Mouse (Mus musculus) retina, embryonic 14.5 days (tissue): Measurements from ENCODE around the gene Sp1.

Experiments
- DNase-seq: peaks from one replicate; pipeline ENCODE4 v3.0.0-alpha.2; 2015; ENCODE audit warnings: low spot score

Sp1 gene

DNA sequence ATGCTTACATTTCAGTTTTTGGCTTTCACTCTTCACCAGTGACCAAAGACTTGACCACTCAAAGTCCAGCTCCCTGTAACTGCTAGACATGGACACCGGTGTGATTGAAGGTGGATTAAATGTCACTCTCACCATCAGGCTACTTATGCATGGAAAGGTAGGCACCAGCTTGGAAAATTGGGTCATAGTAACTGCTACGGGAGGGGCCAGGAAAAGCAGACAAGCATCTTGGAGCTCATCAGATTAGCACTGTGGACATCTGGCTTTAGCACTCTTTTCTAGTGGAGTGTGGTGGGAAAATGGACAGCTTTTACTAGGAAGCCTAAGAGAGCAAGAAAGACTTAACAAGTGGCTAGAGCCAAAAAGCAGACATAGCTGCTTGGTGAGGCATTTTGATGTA, 67.3 kb downstream of the Sp1 start:
- DNase-seq = peak; percentile 47

DNA sequence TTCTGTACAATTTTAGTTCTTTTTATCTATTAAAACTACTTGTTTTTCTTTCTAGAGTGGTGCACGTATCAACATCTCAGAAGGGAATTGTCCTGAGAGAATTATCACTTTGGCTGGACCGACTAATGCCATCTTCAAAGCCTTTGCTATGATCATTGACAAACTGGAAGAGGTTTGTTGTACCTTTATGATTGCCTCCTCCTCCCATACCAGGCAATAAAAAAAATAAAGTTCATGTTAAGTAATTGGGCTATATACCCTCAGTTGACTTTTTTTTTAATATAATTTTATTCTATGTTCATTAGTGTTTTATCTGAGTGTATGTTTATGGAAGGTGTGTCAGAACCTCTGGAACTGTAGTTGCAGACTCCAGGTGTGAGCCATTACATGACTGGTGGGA, 68.6 kb downstream of the Sp1 start:
- no peak for DNase-seq

DNA sequence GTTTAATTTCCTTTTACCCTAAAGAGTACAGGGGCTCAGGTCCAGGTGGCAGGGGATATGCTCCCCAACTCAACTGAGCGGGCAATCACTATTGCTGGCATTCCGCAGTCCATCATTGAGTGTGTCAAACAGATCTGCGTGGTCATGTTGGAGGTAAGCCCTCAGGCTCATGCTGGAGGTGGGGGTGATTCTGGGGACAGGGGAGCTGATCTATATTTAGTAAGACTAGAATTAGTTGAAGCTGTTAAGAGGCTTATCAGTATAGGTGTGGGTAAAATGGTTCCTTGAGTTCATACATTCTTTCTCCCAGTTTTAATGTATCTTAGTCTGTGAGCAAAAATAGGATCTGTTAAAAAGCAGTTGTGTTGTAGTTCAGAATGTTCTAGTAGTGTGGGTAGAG, 77.2 kb downstream of the Sp1 start:
- no peak for DNase-seq

DNA sequence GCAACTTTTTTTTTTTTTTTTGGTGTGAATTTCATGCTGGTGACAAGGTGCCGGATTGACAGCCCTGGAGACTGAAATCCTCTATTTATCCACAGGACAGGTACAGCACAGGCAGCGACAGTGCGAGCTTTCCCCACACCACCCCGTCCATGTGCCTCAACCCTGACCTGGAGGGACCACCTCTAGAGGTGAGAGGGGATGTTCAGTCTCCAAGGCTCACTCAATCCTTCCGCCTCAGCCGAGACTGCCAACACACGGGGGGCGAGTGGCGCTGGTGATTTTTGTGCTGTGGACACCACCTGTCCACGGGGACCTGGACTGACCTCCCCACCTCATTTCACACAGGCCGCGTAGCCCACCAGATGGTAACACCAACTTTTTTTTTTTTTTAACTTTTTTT, 79.9 kb downstream of the Sp1 start:
- DNase-seq = no peak
